Mouse (Mus musculus): ENCODE results near the gene Tert. TPM values are rescaled to one million over a fixed set of nuclear protein-coding genes. Genes with fewer than 3 reads are reported as not detected.

Tert gene
- polyA plus RNA-seq, 1 experiment: not detected

DNA sequence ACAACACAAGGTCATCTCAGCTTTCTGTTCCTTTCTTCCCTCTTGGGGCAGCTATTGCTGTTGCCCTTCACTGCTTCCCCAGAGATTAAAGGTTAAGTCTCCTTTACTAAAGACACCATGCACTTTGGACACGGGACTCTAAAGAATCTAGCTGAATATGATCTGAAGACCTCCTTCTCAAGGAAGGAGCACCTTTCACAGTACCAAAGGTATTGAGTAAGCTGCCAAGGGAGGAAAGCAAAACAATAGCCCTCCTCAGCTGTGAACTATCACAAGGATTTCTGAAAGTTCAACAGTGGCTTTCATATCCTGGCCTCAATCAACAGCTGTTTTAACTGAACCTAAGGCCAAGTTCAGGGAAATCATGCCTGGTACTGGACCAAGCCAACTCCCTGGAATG is 57.7 kb downstream of the Tert start:
- H3K4me1 ChIP-seq (ENCODE audit: control insufficient read depth): no peaks in the 10 kb centered on the region
- H3K4me3 ChIP-seq (replicated peaks): no peak overlapping the region
- H3K27me3 ChIP-seq (ENCODE audit: control insufficient read depth): no peaks in the 10 kb centered on the region
- TF ChIP-seq GATA1 (IDR thresholded peaks at IDR 0.05; ENCODE audit: low read length): no peak
- no peak for TF ChIP-seq TAL1 (IDR thresholded peaks at IDR 0.05; ENCODE audit: low read length)
- H3K36me3 ChIP-seq (ENCODE audit: control insufficient read depth): no peaks in the 10 kb centered on the region
- no peaks in the 10 kb centered on the region for H3K9me3 ChIP-seq (ENCODE audit: control insufficient read depth, low read length)

DNA sequence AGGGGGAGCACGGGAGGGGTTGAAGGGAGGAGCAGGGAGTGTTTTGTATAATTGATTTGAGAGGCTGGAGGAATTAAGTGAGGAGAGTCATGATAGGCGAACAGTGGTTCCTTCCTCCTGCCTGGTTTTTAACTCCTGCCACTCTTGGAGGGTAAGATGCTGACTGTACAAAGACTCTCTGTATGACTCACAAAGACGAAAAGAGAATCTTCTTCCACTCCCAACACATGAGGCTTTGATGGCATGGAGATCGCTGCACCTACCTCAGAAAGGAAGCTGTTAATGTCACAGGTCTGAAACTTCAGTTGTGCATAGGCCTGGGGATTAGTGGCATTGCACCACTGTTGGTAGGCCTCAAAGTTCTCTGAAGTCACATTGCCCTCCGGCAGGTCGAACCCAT is 58.8 kb downstream of the Tert start:
- no peaks in the 10 kb centered on the region for H3K4me1 ChIP-seq (ENCODE audit: control insufficient read depth)
- H3K9me3 ChIP-seq (ENCODE audit: control insufficient read depth, low read length): no peaks in the 10 kb centered on the region
- TF ChIP-seq GATA1 (IDR thresholded peaks at IDR 0.05; ENCODE audit: low read length): no peak
- no peak for TF ChIP-seq TAL1 (IDR thresholded peaks at IDR 0.05; ENCODE audit: low read length)
- no peaks in the 10 kb centered on the region for H3K36me3 ChIP-seq (ENCODE audit: control insufficient read depth)
- no peak overlapping the region for H3K4me3 ChIP-seq (replicated peaks)
- H3K27me3 ChIP-seq (ENCODE audit: control insufficient read depth): no peaks in the 10 kb centered on the region

DNA sequence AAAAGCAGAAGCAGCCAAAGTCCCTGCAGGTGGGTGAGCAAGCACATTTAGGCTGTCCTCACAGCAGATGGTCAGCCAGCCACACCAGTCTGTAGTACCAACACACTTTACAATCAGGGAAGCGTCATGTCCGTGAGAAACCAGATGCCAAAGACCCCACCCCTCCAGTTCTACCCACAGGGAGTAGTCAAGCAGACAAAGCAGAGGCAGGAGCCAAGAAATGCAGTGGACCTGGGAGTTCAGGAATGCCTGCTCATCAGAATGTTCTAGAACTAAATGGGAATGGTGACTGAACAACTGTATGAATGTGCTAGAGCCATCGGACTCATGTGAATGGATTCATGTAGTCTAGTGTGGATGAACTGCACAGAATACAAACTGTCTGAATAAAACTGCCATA is 60.9 kb downstream of the Tert start:
- H3K9me3 ChIP-seq (ENCODE audit: control insufficient read depth, low read length): no peaks in the 10 kb centered on the region
- no peaks in the 10 kb centered on the region for H3K27me3 ChIP-seq (ENCODE audit: control insufficient read depth)
- no peaks in the 10 kb centered on the region for H3K4me1 ChIP-seq (ENCODE audit: control insufficient read depth)
- no peak overlapping the region for H3K4me3 ChIP-seq (replicated peaks)
- TF ChIP-seq TAL1 (IDR thresholded peaks at IDR 0.05; ENCODE audit: low read length): no peak
- no peak for TF ChIP-seq GATA1 (IDR thresholded peaks at IDR 0.05; ENCODE audit: low read length)
- no peaks in the 10 kb centered on the region for H3K36me3 ChIP-seq (ENCODE audit: control insufficient read depth)

DNA sequence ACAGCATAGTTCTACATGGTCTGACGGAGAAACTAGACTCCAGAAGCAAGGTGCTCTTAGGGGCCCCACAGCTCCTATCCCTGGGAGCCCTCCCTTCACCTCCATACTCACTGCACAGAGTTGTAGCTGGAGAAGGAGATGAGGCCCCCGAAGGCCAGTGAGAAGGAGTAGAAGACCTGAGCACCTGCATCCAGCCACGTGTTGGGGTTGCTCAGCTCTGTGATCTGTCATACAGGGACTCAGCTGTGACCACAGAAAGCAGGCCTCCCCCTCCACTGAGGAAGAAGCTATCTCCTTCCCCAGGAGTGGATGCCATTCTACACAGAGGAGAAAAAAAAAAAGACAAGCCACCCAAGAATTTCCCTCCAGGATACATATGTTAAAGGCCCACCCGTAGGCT is 62.2 kb downstream of the Tert start:
- H3K4me1 ChIP-seq (ENCODE audit: control insufficient read depth): no peaks in the 10 kb centered on the region
- H3K36me3 ChIP-seq (ENCODE audit: control insufficient read depth): no peaks in the 10 kb centered on the region
- no peak overlapping the region for H3K4me3 ChIP-seq (replicated peaks)
- no peaks in the 10 kb centered on the region for H3K9me3 ChIP-seq (ENCODE audit: control insufficient read depth, low read length)
- TF ChIP-seq GATA1 (IDR thresholded peaks at IDR 0.05; ENCODE audit: low read length): no peak
- no peak for TF ChIP-seq TAL1 (IDR thresholded peaks at IDR 0.05; ENCODE audit: low read length)
- no peaks in the 10 kb centered on the region for H3K27me3 ChIP-seq (ENCODE audit: control insufficient read depth)

DNA sequence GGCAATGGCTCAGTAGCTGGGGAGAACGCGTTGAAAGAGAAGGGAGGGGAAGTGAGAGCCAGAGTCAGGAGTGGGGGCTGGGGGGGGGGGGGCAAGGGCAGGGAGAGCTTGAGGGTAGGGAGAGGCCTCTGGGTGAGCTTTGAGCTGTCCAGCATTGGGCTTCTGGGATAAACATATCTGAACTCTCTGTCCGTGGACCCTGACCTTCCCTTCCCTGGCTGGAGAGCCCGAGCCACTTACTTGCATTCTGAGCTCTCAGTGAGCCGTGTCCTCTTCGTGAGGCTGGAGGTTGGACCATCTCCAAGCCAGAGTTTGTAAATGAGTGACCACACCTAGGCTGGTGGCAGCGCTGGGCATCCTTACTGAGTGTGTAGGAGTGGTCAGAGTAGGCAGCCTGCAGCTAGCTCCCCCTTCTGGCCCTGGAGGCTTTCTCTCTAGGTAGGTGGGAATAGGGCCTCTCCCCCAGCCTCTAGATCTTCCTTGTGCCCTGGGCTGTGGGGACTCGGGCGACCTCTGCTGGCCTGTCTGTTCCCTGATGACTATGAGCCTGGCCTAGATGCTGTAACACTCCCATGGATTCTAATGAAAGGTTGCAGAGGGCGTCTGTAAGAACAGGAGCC is 65.6 kb downstream of the Tert start:
- Histone ChIP-seq H3K27me3 (ENCODE audit: control insufficient read depth) (no peaks in the 10 kb centered on the region), H3K4me3 (replicated peaks) (no peak overlapping the region), H3K36me3 (ENCODE audit: control insufficient read depth) (no peaks in the 10 kb centered on the region), H3K9me3 (ENCODE audit: control insufficient read depth, low read length) (no peaks in the 10 kb centered on the region), H3K4me1 (ENCODE audit: control insufficient read depth) (no peaks in the 10 kb centered on the region)
- no peak for TF ChIP-seq TAL1 (IDR thresholded peaks at IDR 0.05; ENCODE audit: low read length)
- no peak for TF ChIP-seq GATA1 (IDR thresholded peaks at IDR 0.05; ENCODE audit: low read length)

DNA sequence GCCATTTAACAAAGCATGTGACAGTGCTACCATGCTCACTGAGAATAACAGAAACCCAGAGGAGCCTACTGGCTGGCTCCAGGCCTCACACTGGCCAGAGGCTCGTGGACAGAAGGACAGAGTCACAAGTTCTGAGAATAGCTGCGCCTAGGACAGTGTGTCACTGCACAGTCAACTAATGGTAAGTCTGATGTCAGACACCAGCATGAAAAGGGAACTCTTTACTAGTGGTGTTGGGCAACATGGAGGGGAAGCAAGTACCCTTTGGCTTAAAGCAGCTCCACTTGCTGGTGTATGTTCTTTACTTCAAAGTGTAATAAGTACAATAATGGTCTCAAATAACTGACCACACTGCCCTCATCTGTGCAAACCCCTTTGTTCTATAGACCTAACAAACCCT is 66.6 kb downstream of the Tert start:
- Histone ChIP-seq H3K27me3 (ENCODE audit: control insufficient read depth) (no peaks in the 10 kb centered on the region), H3K4me1 (ENCODE audit: control insufficient read depth) (no peaks in the 10 kb centered on the region), H3K36me3 (ENCODE audit: control insufficient read depth) (no peaks in the 10 kb centered on the region), H3K4me3 (replicated peaks) (no peak overlapping the region), H3K9me3 (ENCODE audit: control insufficient read depth, low read length) (no peaks in the 10 kb centered on the region)
- TF ChIP-seq GATA1 (IDR thresholded peaks at IDR 0.05; ENCODE audit: low read length): no peak
- no peak for TF ChIP-seq TAL1 (IDR thresholded peaks at IDR 0.05; ENCODE audit: low read length)

DNA sequence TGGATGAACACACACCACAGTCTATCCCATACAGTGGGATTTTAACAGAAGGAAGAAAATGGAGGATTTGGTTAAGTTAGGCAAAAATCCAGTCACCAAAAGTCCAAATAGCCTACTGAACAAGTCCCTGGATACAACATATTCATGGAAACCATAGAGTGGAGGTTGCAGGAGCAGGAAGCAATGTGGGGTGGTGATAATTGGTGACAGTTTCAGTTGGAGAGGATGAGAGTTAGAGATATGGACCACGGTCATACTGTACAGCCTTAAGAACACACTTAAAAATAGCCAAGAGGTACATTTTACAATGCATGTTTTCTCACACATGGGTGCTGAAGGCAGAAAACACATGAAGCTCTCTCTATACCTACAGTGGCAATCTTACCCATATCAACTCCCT is 68.3 kb downstream of the Tert start:
- no peak for TF ChIP-seq TAL1 (IDR thresholded peaks at IDR 0.05; ENCODE audit: low read length)
- H3K36me3 ChIP-seq (ENCODE audit: control insufficient read depth): no peaks in the 10 kb centered on the region
- no peak overlapping the region for H3K4me3 ChIP-seq (replicated peaks)
- no peaks in the 10 kb centered on the region for H3K27me3 ChIP-seq (ENCODE audit: control insufficient read depth)
- no peaks in the 10 kb centered on the region for H3K4me1 ChIP-seq (ENCODE audit: control insufficient read depth)
- no peaks in the 10 kb centered on the region for H3K9me3 ChIP-seq (ENCODE audit: control insufficient read depth, low read length)

DNA sequence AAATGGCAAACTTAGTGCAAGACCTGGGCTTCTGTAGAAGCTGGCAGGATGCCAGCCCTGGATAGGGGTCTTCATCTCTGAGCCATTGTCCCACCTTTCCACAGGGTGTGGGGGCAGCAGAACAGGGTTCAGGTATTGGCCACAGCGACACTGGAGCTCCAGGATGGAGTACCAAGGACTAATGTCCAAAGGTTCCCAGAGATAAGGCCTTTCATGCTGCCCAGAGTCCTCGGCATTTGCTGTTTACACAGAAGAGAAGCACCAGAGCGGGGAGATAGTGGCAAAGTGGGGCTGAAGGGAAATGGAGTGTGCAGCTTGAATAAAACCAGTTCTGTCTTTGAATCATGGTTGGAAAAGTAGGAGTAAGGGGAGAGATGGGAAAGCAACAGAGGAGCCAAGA is 69.8 kb downstream of the Tert start:
- H3K9me3 ChIP-seq (ENCODE audit: control insufficient read depth, low read length): no peaks in the 10 kb centered on the region
- H3K4me3 ChIP-seq (replicated peaks): no peak overlapping the region
- TF ChIP-seq TAL1 (IDR thresholded peaks at IDR 0.05; ENCODE audit: low read length) (no peak), GATA1 (IDR thresholded peaks at IDR 0.05; ENCODE audit: low read length) (no peak)
- H3K27me3 ChIP-seq (ENCODE audit: control insufficient read depth): no peaks in the 10 kb centered on the region
- no peaks in the 10 kb centered on the region for H3K4me1 ChIP-seq (ENCODE audit: control insufficient read depth)
- no peaks in the 10 kb centered on the region for H3K36me3 ChIP-seq (ENCODE audit: control insufficient read depth)

Other genes starting within 250 kb of the Tert start
- gene Lpcat1, start 159.7 kb upstream of the Tert start, polyA plus RNA-seq (2012): 11.1 and 15.4 TPM in 2 replicates
- 0.07 TPM in 1 of 2 replicates, not detected in the other for gene Slc6a3, start 90.2 kb upstream of the Tert start, polyA plus RNA-seq (2012)
- 3.7 TPM in 2 replicates for gene Clptm1l, start 22.9 kb upstream of the Tert start, polyA plus RNA-seq (2012)
- gene Slc6a18, start 51.1 kb downstream of the Tert start, polyA plus RNA-seq (2012): not detected in 2 replicates
- not detected in 2 replicates for gene Slc6a19, start 78.0 kb downstream of the Tert start, polyA plus RNA-seq (2012)
- gene Slc12a7, start 106.2 kb downstream of the Tert start, polyA plus RNA-seq (2012): 0.04 and 0.20 TPM in 2 replicates
- not detected in 2 replicates for gene Nkd2, start 220.7 kb downstream of the Tert start, polyA plus RNA-seq (2012)

Data from erythroblast, embryonic 14.5 days (primary cell).